Mouse (Mus musculus): ENCODE measurements around the gene Slc22a23. TPM values are rescaled to one million over a fixed set of nuclear protein-coding genes. Genes with fewer than 3 reads are reported as not detected.
"Not testable (repeated sequence)": the region's sequence is repeated elsewhere in the genome, so short reads cannot be mapped to it uniquely, and the experiment has no call there.

Gene Slc22a23
- total RNA-seq (2021): 10 to 100 TPM in 1 of 2 experiments, 1 to 10 TPM in 1; 7.4 to 10.8 TPM
- long read RNA-seq, experiment 1, full-length matches to known transcripts: 1 of 2 reads
- long read RNA-seq, experiment 1, partial matches to known transcripts: 0 of 2 reads
- long read RNA-seq, experiment 1, other reads (novel, unspliced or antisense): 1 of 2 reads
- long read RNA-seq, experiment 2, full-length matches to known transcripts: 1 of 3 reads
- long read RNA-seq, experiment 2, partial matches to known transcripts: 0 of 3 reads
- long read RNA-seq, experiment 2, other reads (novel, unspliced or antisense): 2 of 3 reads

- DNase-seq: peak; percentile 84 to 87
- intact Hi-C loops (cut with DNase I): loop anchor here (2.0 kb wide), 1 partner anchor 159 kb away; no protein-coding TSS in a partner anchor
These were observed at the start of gene Slc22a23 for GRCm38 (mm10) chr13:34345128-34346085. Slc22a23 (minus strand) TSS chr13:34345182.

GRCm38 (mm10) chr13:34394305-34394704 lies 49.3 kb upstream of the Slc22a23 start:
- intact Hi-C loops (cut with DNase I); DNase-seq: not testable (repeated sequence)

DNA sequence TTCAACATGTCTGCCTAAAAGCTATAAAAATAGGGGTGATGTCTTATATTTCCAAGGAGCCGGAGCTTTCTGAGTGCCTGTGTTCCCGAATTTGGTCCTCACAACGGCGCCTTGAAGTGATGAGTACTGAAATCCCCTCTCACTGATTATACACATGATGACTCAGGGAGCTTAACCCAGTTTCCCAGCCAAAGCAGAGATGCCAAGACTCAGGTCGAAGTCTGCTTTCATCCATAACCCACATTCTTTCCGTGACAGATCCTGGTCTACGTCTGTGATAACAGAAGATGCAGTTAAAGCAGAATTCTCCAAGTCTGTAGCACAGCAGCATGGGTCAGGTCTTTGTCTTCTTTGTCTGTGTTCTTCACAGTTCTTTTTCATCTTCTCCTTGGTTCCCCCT lies 47.4 kb upstream of the Slc22a23 start:
- intact Hi-C loops (cut with DNase I): no loop called here
- DNase-seq: no peak

- DNase-seq: no peak
- intact Hi-C loops (cut with DNase I): no loop called here
These were observed 43.2 kb upstream of the Slc22a23 start for GRCm38 (mm10) chr13:34388219-34388618.

- DNase-seq: no peak
- intact Hi-C loops (cut with DNase I): no loop called here
These were observed 38.4 kb upstream of the Slc22a23 start for GRCm38 (mm10) chr13:34383416-34383815.

- DNase-seq: no peak
- intact Hi-C loops (cut with DNase I): no loop called here
These were observed 33.9 kb upstream of the Slc22a23 start for GRCm38 (mm10) chr13:34378926-34379325.

DNA sequence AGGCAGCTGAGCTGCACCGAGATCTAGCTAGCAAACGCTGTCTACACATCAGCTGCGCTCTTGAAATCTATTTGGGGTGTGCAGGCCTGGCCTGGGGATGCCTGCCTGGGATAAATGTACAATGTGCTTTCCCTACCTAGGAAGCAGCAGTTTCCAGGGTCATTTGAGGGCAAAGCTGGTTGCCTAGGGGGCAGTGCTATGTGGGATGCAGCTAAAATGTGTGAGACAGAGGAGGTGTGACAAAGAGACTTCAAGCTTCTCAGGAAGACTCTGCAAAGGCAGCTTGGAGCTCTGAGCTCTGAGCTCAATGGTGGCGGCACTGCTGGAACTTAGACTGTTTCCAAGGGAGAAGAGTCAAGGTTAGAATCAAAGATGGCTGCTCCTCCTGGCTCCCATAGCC lies 30.2 kb upstream of the Slc22a23 start:
- intact Hi-C loops (cut with DNase I): no loop called here

DNA sequence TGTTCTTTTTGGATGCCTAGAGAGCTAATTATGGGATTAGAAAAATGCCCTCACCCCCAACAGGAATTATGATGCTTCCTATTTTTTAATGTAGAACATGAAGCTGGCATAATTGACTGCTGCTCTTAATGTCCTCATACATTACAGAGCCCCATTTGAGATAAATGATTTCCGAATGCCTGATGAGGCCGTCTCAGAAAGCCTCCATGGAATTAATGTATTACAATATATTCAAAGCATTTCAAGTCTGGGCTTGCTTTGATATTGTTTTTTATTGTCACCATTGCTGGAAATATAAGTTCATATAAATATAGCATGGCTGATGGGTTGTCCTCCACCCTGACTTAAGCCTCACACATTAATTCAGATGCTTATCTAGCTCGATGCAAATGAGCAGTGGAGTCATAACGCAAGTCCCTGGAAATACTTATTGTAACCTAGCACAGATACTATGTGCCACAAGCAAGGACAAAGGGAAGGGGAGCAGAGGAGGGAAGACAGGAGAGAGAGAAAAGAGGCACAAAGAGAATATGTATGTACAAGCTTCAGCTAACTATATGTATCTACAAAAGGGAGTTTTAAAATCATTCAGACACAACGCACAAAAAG lies 28.0 kb upstream of the Slc22a23 start:
- intact Hi-C loops (cut with DNase I): no loop called here
- no peak for DNase-seq

More for the DNA sequence above, 30.2 kb upstream of the Slc22a23 start:
- DNase-seq: no peak

DNA sequence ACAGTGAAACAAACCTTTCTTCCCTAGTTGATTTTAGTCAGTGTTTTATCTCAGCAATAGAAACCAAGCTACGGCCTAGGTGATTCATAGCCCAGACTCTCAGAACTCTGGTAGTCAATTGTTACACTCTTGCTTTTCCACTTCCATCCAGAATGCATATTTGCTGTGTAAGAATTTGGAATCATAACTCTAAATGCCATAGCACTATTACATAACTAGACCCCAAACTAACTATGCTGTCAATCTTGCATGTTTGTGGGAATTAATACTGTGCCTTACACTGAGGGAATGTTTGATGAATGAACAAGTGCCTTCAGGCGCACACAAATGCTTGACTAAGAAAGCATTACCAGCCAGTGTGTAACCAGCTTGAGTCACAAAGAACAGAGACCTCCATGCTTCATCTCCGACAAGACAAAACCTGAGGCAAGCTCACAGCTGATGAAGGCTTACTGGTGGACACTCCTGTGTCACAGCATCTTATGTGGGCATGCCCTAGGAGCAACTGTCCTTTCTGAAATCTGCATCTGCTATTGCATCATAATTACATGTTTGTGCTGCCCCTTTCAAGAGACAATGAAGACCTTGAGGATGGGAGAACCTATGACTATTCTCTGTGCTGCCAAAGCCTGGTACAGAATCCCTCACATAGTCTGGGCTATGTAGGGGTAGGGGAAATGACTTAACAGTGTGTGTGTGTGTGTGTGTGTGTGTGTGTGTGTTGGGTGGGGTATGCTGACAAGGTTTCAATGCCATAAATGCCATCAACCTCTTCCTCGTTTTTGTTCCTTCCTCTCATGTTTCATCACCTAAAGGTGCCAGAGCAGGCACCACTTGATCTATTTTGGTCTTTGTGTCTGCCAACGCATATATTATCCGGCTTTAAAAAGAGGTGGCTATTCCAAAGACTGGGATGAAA lies 27.2 kb upstream of the Slc22a23 start:
- DNase-seq: no peak
- intact Hi-C loops (cut with DNase I): no loop called here

DNA sequence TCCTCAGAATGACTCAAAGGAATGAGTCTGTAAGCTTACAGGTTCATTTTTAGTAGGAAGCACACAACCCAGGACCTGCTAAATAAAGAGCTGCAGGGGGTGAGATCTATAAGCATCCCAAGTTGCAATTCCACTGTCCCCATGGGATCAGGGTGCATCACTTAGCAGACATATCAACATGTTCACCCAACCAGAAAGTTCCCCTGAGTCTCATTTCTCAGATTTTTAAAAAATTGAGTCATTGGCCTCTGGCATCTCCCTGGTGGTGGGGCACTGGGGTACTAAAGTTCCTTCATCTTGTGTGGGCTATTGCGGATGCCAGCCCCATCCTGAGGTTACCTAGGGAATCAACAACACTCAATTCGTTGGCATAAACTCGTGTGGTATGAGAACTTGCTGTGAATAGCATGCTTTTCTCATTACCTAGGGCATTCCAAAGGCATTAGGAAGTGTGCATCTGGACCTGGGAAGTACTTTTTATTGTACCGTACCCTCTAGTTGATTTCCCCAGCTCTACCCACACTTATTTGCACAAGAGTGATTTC lies 25.4 kb upstream of the Slc22a23 start:
- intact Hi-C loops (cut with DNase I): no loop called here
- no peak for DNase-seq

DNA sequence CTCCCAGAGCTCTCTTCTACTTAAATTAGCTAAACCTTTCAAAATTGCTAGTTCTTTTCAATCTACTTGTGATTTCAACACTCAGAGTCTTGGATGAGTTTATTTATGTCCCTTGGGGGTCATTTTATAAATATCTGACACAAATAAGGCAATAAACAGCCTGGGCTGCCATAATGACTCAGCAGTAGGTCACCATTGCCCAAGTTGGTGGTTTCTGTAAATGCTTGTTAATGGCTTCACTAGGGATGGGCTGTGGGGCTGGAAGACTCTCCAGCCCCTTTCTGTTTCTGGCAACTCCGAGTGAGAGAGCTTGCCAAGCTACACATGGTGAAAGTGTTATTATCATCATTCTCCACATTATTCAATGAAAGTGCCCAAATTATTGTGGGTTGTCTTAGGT lies 20.2 kb upstream of the Slc22a23 start:
- peak in 1 of 2 experiments; percentile 7 for DNase-seq
- intact Hi-C loops (cut with DNase I): no loop called here

DNA sequence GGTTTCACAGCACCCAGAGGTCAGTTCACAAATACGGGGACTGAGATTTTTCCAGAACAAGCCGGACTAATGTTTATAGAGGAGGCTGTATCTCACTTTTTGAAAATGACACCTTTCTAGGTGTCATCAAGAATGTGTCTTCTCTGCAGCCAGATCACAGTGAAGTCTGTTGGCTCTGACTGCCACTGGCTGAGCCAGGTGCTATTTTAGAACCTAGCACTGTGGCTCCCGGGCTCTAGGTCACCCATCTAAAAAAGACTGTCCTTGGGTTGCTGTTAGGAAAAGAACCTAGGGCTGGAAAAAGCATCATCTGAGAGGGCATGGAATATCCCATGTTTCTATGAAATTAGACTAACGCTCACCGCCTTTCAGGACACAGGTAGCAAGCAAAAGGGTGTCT lies 10.7 kb upstream of the Slc22a23 start:
- DNase-seq: peak; percentile 7 to 49
- intact Hi-C loops (cut with DNase I): no loop called here

DNA sequence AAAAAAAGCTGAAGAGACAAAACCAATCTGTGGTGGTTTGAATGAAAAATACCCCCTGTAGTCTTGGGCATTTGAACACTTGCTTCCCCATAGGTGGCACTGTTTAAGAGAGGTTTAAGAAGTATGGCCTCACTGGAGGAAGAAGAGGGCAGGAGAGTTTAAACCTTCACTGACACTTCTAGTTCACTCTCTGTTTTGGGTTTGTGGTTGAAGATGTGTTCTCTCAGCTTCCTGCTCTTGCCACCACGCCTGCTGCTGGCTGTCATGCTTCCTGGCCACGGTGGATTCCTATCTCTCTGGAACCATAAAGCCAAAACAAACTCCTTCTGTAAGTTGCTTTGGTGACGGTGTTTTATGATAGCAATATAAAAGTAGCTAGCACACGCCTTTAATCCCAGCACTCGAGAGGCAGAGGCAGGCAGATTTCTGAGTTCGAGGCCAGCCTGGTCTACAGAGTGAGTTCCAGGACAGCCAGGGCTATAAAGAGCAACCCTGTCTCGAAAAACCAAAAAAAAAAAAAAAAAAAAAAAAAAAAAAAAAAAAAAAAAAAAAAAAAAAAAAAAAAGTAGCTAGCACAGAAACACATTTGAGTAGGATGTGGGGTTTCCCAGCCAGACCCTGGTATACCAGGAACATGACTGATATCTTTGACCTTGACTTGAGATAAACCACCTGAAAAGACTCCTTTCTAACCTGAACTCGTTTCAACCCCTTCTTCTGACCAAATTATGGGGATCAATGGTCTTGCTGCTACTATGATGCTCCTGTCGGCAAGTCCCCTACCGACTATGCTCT lies 10.0 kb upstream of the Slc22a23 start:
- no peak for DNase-seq
- intact Hi-C loops (cut with DNase I): no loop called here

DNA sequence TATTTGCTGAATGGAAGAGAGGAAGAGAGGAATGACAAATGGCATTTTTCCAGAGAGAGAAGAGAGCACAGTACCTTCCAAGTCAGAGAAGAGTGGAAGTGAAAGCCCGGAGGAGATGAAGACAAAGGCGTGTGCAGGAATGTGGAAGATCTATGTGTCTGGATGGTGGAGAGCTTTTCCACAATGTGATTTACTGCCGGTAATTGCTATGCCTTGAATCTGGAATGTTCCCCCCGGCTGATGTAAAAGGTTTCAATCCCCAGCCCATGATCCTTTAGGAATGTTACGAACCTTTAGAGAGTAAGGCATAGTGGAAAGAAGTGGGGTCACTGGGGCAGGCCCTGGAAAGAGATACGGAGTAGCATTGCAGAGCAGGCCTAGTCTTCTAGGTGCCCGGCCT lies 8.3 kb upstream of the Slc22a23 start:
- intact Hi-C loops (cut with DNase I): no loop called here
- DNase-seq: no peak

DNA sequence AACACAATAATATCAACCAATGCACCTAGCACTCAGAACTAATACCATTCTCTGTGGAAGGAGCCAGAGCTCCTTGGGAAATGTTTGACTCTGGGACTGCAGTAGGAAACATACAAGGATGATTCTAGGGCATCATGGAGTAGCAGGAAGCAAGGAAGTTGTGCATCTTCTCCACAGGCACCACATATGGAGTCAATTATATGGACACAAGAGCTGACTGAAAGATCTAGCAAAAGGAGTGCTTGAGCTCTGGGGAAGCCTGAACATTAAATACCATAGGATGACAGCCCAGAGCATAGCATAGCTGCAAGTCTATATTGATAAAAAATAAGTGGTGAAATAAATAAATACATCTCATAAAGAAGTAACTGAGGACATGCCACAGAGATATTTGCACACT lies 6.5 kb upstream of the Slc22a23 start:
- no peak for DNase-seq
- intact Hi-C loops (cut with DNase I): no loop called here

- DNase-seq: no peak
- intact Hi-C loops (cut with DNase I): no loop called here
These were observed 3.2 kb upstream of the Slc22a23 start for GRCm38 (mm10) chr13:34347960-34348889.

DNA sequence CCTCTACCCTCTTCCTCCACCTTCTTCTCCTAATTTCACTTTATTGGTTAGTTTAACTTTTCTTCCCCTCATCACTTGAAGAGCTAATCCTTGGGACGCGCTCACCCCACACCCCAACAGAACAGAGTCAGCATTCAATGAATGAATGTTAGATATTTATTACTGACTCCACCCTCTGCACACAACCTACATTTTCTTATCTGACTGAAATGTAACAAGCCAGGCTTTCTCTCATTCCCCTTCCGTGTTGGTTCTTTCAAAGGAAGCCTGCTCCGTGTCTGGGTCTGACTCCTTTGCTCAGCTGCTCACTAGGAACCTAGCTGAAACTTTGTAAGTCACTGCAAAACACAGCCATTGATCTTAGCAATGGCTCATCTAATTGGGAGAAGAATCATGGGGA lies 1.8 kb upstream of the Slc22a23 start:
- no peak for DNase-seq
- intact Hi-C loops (cut with DNase I): no loop called here

GRCm38 (mm10) chr13:34346238-34346637 lies 1.3 kb upstream of the Slc22a23 start:
- intact Hi-C loops (cut with DNase I): no loop called here
- DNase-seq: no peak

Data from heart, postnatal 14 days (tissue).